Mouse (Mus musculus) limb, embryonic 14.5 days (tissue): ENCODE measurements around the gene S100a3. TPM values are rescaled to one million over a fixed set of nuclear protein-coding genes. Genes with fewer than 3 reads are reported as not detected.
A peak's percentile ranks its signal among the peaks of the same experiment; 100 is the strongest.

Experiments used
- ATAC-seq: fragments of 200-750 bp; cut with Nextera tagmentation; 2 replicates; pipeline ENCODE4 v1.8.0; 2017; ENCODE audit warnings: low read depth, moderate number of reproducible peaks, moderate TSS enrichment; ENCODE audit not compliant: low FRiP score
- DNase-seq: peaks from one replicate; pipeline ENCODE4 v3.0.0-alpha.2; 2015; ENCODE audit warnings: low spot score
- H3K27ac ChIP-seq: fragments of 300-500 bp; sonication (generic); replicated peaks from 2 replicates; pipeline ENCODE4 v1.5.1; 2014; ENCODE audit warnings: low read depth, mild to moderate bottlenecking, low read length, moderate library complexity, mixed read lengths
- H3K27me3 ChIP-seq: fragments of 300-500 bp; sonication (generic); 2 replicates; pipeline ENCODE4 v1.6.1; 2014; ENCODE audit warnings: low read length, mixed read lengths; ENCODE audit not compliant: control insufficient read depth, insufficient read depth
- H3K36me3 ChIP-seq: fragments of 300-500 bp; sonication (generic); 2 replicates; pipeline ENCODE4 v1.6.1; 2014; ENCODE audit warnings: mild to moderate bottlenecking, low read length, moderate library complexity, mixed read lengths; ENCODE audit not compliant: control insufficient read depth, insufficient read depth
- H3K4me1 ChIP-seq: fragments of 300-500 bp; sonication (generic); 2 replicates; pipeline ENCODE4 v1.6.1; 2014; ENCODE audit warnings: antibody characterized with exemption, low read length, mixed read lengths; ENCODE audit not compliant: control insufficient read depth, insufficient read depth
- H3K4me2 ChIP-seq: fragments of 300-500 bp; sonication (generic); replicated peaks from 2 replicates; pipeline ENCODE4 v1.6.1; 2014; ENCODE audit warnings: low read depth, mild to moderate bottlenecking, low read length, moderate library complexity; ENCODE audit not compliant: severe bottlenecking
- H3K4me3 ChIP-seq: fragments of 300-500 bp; sonication (generic); replicated peaks from 2 replicates; pipeline ENCODE4 v1.5.1; 2014; ENCODE audit warnings: low read length
- H3K9ac ChIP-seq: fragments of 300-500 bp; sonication (generic); 2 replicates; pipeline ENCODE4 v1.6.1; 2014; ENCODE audit warnings: mild to moderate bottlenecking, low read depth, low read length, moderate library complexity; ENCODE audit not compliant: severe bottlenecking
- H3K9me3 ChIP-seq: fragments of 300-500 bp; sonication (generic); 2 replicates; pipeline ENCODE4 v1.6.1; 2016; ENCODE audit warnings: low read length; ENCODE audit not compliant: control insufficient read depth
- POLR2A ChIP-seq: fragments of 200-500 bp; IDR thresholded peaks from 2 replicates; pipeline ENCODE4 v1.8.0; 2012; ENCODE audit warnings: inconsistent platforms, mild to moderate bottlenecking, moderate library complexity, borderline replicate concordance; ENCODE audit not compliant: insufficient read depth, insufficient read length; ENCODE audit errors: extremely low read depth
- WGBS: fragments of 180-500 bp; shearing (Covaris S2); extraction: QIAGEN DNeasy Blood & Tissue Kit; methylation state at CpG from one replicate; pipeline ENCODE4 v1.1.7; 2014; 5-methylcytosine and 5-hydroxymethylcytosine counted together
- polyA plus RNA-seq, 2 experiments: library from polyadenylated mRNA; depleted of rRNA in 1 of 2; stranded (reverse) in 1 of 2; unstranded in 1 of 2; fragments of >200 nt; fragmentation: Nextera tagmentation in 1 of 2; extraction: Ambion mirVana in 1 of 2; gene quantifications; 2 replicates each; pipeline versions ENCODE4 v1.2.1 to v1.2.3; 2012 to 2014

The S100a3 gene
- polyA plus RNA-seq, 2 experiments, result 0.92 to 1.1 TPM

- TF ChIP-seq POLR2A, result no peak
- H3K27me3 ChIP-seq, result no peaks in the 10 kb centered on the region
- H3K27ac ChIP-seq, result no peak within 1 kb of the TSS
- H3K4me1 ChIP-seq, result peaks cover 41% of the 10 kb centered on the region
- no peak within 1 kb of the TSS for H3K9ac ChIP-seq
- H3K9me3 ChIP-seq, result no peaks in the 10 kb centered on the region
- DNase-seq, result no peak
- no peak within 1 kb of the TSS for H3K4me2 ChIP-seq
- WGBS, result 77% methylated on average over 3 of the region's 3 CpGs
- H3K36me3 ChIP-seq, result no peaks in the 10 kb centered on the region
- ATAC-seq, result no peak
- no peak within 1 kb of the TSS for H3K4me3 ChIP-seq
Measured at GRCm38 (mm10) chr3:90608223-90608622, 47.8 kb downstream of the S100a3 start, which contains the start of gene S100a5. S100a5 (plus strand) TSS chr3:90608523.

GRCm38 (mm10) chr3:90609102-90609501 lies 48.7 kb downstream of the S100a3 start:
- TF ChIP-seq POLR2A, result no peak
- no peaks in the 10 kb centered on the region for H3K27me3 ChIP-seq
- H3K4me1 ChIP-seq, result peaks cover 40% of the 10 kb centered on the region
- H3K36me3 ChIP-seq, result no peaks in the 10 kb centered on the region
- ATAC-seq (no peak), DNase-seq (no peak)
- H3K4me3 ChIP-seq, result no peak overlapping the region
- H3K9me3 ChIP-seq, result no peaks in the 10 kb centered on the region
- no peak overlapping the region for H3K9ac ChIP-seq
- no peak overlapping the region for H3K4me2 ChIP-seq
- no peak overlapping the region for H3K27ac ChIP-seq

GRCm38 (mm10) chr3:90611494-90611893 lies 51.1 kb downstream of the S100a3 start:
- Histone ChIP-seq H3K4me3 (no peak overlapping the region), H3K27me3 (no peaks in the 10 kb centered on the region), H3K27ac (no peak overlapping the region), H3K4me1 (peaks cover 30% of the 10 kb centered on the region; the same call in 1 of the 2 replicates), H3K36me3 (no peaks in the 10 kb centered on the region), H3K9me3 (no peaks in the 10 kb centered on the region), H3K9ac (no peak overlapping the region), H3K4me2 (no peak overlapping the region)
- no peak for ATAC-seq
- 93% methylated on average over 3 of the region's 3 CpGs for WGBS
- TF ChIP-seq POLR2A, result no peak
- DNase-seq, result no peak

GRCm38 (mm10) chr3:90612061-90612460 lies 51.7 kb downstream of the S100a3 start:
- H3K4me2 ChIP-seq, result no peak overlapping the region
- H3K4me3 ChIP-seq, result no peak overlapping the region
- DNase-seq, result no peak
- no peak overlapping the region for H3K9ac ChIP-seq
- WGBS, result 64% methylated on average over 4 of the region's 4 CpGs
- H3K27me3 ChIP-seq, result no peaks in the 10 kb centered on the region
- no peak overlapping the region for H3K27ac ChIP-seq
- H3K4me1 ChIP-seq, result peaks cover 30% of the 10 kb centered on the region; the same call in 1 of the 2 replicates
- H3K9me3 ChIP-seq, result no peaks in the 10 kb centered on the region
- no peak for ATAC-seq
- no peak for TF ChIP-seq POLR2A
- no peaks in the 10 kb centered on the region for H3K36me3 ChIP-seq

- H3K4me3 ChIP-seq, result peak within 1 kb of the TSS; percentile 31
- 2% methylated on average over 23 of the region's 23 CpGs for WGBS
- H3K27me3 ChIP-seq, result no peaks in the 10 kb centered on the region
- H3K9ac ChIP-seq, result peak within 1 kb of the TSS; percentile 56
- no peak for TF ChIP-seq POLR2A
- no peak within 1 kb of the TSS for H3K27ac ChIP-seq
- H3K4me2 ChIP-seq, result peak within 1 kb of the TSS; percentile 57
- DNase-seq (peak; percentile 75), ATAC-seq (peak; percentile 78)
- H3K9me3 ChIP-seq, result no peaks in the 10 kb centered on the region
- H3K4me1 ChIP-seq, result peaks cover 24% of the 10 kb centered on the region; the same call in 1 of the 2 replicates
- H3K36me3 ChIP-seq, result no peaks in the 10 kb centered on the region
Measured at GRCm38 (mm10) chr3:90612728-90613291, 52.4 kb downstream of the S100a3 start, which contains the start of gene S100a6. S100a6 (plus strand) TSS chr3:90612882.
